Mouse (Mus musculus) brain, embryonic 14.5 days (tissue): Measurements from ENCODE around the gene Pfkl.

Source experiments
- CTCF ChIP-seq: fragments of 200-500 bp; IDR thresholded peaks from 2 replicates; pipeline ENCODE4 v1.5.1; 2012; ENCODE audit warnings: inconsistent platforms, mild to moderate bottlenecking, moderate library complexity, borderline replicate concordance; ENCODE audit not compliant: insufficient read depth, insufficient read length; ENCODE audit errors: extremely low read depth
- POLR2A ChIP-seq: fragments of 200-500 bp; IDR thresholded peaks from 2 replicates; pipeline ENCODE4 v1.6.1; 2012; ENCODE audit warnings: mild to moderate bottlenecking, inconsistent platforms, borderline replicate concordance; ENCODE audit not compliant: poor library complexity, insufficient read depth, insufficient read length, severe bottlenecking; ENCODE audit errors: extremely low read depth

- no peak for TF ChIP-seq CTCF
- no peak for TF ChIP-seq POLR2A
Observed at GRCm38 (mm10) chr10:78001796-78002195, 8.1 kb downstream of the Pfkl start.
